Mouse (Mus musculus) bone marrow macrophage, adult 2 months (primary cell): ENCODE data around the gene Etd. TPM values are rescaled to one million over a fixed set of nuclear protein-coding genes. Genes with fewer than 3 reads are reported as not detected.
"Not testable (repeated sequence)": the region's sequence is repeated elsewhere in the genome, so short reads cannot be mapped to it uniquely, and the experiment has no call there.

Experiments
- H3K27ac ChIP-seq: 2 replicates; pipeline ENCODE4 v1.5.1; 2012; ENCODE audit warnings: low read depth, low read length; ENCODE audit not compliant: insufficient read depth
- H3K4me1 ChIP-seq: 2 replicates; pipeline ENCODE4 v1.6.1; 2012; ENCODE audit warnings: low read length; ENCODE audit not compliant: control insufficient read depth, insufficient read depth
- H3K4me3 ChIP-seq: 2 replicates; pipeline ENCODE4 v1.5.1; 2012; ENCODE audit warnings: mild to moderate bottlenecking, low read length, moderate library complexity; ENCODE audit not compliant: insufficient read depth
- CTCF ChIP-seq: IDR thresholded peaks from 2 replicates; pipeline ENCODE4 v1.5.1; 2012; ENCODE audit warnings: low read depth, mild to moderate bottlenecking, low read length, moderate library complexity
- POLR2A ChIP-seq: IDR thresholded peaks from 2 replicates; pipeline ENCODE4 v1.6.1; 2012; ENCODE audit warnings: mild to moderate bottlenecking, low read depth, low read length, borderline replicate concordance
- polyA plus RNA-seq: library from polyadenylated mRNA; stranded (reverse); fragments of >200 nt; gene quantifications from 2 replicates; pipeline ENCODE4 v1.2.4, GENCODE M21; 2012; ENCODE audit not compliant: missing spikeins, insufficient read depth, insufficient read length

The Etd gene
- polyA plus RNA-seq, result not detected in 2 replicates

DNA sequence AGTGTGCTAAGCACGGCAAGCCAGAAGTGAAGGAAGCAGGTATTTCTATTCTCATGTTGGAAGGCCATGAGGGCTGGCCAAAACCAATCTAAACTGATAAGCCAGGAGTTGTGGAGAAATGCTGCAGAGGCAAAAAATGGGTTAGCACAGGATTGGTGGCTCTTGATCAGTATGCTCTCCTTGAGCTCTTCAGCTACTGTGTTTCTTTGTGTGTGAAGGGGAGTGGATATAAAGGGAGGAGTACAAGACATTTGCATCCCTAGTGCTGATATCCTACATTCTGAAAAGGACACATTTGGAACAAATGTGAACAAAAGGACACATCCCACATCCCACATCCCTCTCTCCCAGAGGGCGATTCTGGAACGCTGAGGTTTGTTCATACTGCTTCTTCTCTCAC lies at the start of gene Etd:
TSS of gene Etd (plus strand) at position 301 of the 400 bp plus-strand sequence.
- H3K27ac ChIP-seq, result no peak within 1 kb of the TSS
- no peak within 1 kb of the TSS for H3K4me3 ChIP-seq
- TF ChIP-seq CTCF, result no peak
- H3K4me1 ChIP-seq, result no peaks in the 10 kb centered on the region

DNA sequence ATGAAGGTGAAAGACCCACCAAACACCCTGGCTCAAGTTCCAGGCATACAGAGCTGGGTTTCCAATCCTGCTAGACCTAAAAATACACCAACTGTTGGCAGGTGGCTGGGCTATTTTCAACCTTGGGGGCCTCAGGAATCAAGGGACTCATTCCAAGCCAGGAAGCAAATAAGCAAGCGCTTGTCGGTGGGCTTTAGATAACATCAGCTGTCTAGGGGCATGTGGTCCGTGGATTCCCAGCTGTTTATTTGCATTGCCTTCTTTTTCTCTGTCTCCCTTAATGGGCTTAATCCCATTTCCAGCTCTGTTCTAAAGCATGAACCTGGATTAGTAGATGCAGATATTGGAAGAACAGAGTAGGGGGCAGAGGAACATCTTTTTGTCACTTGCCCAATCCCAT lies 48.4 kb upstream of the Etd start:
- no peak overlapping the region for H3K27ac ChIP-seq
- TF ChIP-seq POLR2A, result no peak
- no peak for TF ChIP-seq CTCF
- H3K4me1 ChIP-seq, result no peaks in the 10 kb centered on the region
- no peak overlapping the region for H3K4me3 ChIP-seq

DNA sequence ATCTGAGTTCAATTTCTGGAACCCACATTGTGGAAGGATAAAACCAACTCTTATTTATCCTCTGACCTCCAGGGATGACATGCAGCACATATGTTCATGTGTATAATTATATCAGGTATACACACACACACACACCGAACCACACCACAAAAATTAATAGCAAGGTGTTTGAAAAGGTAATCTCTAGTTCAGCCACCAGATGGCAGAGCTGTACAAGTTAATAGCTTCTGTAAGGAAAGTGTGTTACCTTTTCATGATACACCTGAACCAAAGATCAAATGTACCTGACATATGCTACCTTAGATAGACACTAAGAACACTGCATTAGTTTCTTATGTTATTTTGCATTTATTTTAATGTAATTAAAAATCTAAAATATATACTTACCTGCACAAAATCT lies 1.8 kb upstream of the Etd start:
- TF ChIP-seq POLR2A (no peak), CTCF (no peak)
- Histone ChIP-seq H3K27ac (no peak overlapping the region), H3K4me1 (no peaks in the 10 kb centered on the region), H3K4me3 (no peak overlapping the region)

DNA sequence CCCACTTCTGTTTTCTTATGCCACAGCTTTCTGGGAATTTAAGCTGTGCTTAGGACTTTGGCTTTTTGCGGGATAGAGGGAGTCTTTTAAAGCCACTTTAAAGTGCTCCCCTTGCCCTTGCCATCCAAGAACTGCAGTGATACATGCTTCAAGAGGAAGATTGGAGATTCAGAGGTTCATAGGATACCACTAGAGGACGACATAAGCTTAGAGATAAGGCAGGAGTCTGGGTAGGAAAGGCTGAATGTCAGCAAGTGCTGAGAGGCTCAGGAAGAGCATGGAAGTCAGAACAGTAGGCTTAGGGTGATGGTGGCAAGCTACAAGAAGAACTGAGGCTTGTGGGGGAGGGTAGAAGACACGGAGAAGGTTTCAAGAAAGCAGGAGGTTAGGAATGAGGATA lies 24.9 kb downstream of the Etd start:
- no peaks in the 10 kb centered on the region; the same call in 1 of the 2 replicates for H3K4me1 ChIP-seq
- H3K27ac ChIP-seq, result no peak overlapping the region
- no peak for TF ChIP-seq CTCF
- TF ChIP-seq POLR2A, result no peak
- no peak overlapping the region for H3K4me3 ChIP-seq

DNA sequence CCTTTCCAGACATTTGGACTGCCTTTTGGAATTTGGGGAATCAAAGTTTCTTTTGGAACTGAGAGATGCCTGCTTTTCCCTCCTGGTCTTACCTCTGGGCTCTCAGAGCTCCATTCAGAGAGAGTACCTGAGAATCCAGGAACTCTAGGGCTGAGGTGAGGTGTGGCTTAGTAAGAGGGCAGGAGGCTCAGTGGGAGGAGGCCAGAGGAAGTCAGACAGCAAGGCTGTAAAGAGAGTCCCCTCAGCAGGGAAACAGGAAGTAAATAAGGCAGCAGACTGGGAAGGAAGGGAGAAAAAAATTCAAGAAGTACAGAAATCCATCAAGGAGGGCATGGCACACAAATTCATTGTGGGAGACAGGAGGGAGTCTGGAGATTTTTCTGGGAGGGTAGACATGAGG lies 29.5 kb downstream of the Etd start:
- not testable (repeated sequence) for H3K4me1 ChIP-seq, H3K4me3 ChIP-seq, H3K27ac ChIP-seq

Other genes starting within 250 kb of the Etd start
- not detected in 2 replicates for gene Plac1, start 194.8 kb upstream of the Etd start, polyA plus RNA-seq
- gene Fam122b, start 165.1 kb upstream of the Etd start, polyA plus RNA-seq, result 7.3 and 8.7 TPM in 2 replicates
- not detected in 2 replicates for gene Fam122c, start 161.5 kb upstream of the Etd start, polyA plus RNA-seq
- 24.9 and 26.2 TPM in 2 replicates for gene Mospd1, start 64.4 kb upstream of the Etd start, polyA plus RNA-seq
- 5.2 and 7.2 TPM in 2 replicates for gene Rtl8c, start 173.1 kb downstream of the Etd start, polyA plus RNA-seq
- not detected in 2 replicates for gene Gm14597, start 174.1 kb downstream of the Etd start, polyA plus RNA-seq
- 39.7 and 42.0 TPM in 2 replicates for gene Rtl8a, start 208.8 kb downstream of the Etd start, polyA plus RNA-seq
- 33.8 and 38.1 TPM in 2 replicates for gene Rtl8b, start 235.5 kb downstream of the Etd start, polyA plus RNA-seq